Mouse (Mus musculus): ENCODE measurements around the gene Grm4.
A peak's percentile ranks its signal among the peaks of the same experiment; 100 is the strongest.

The Grm4 gene

DNA sequence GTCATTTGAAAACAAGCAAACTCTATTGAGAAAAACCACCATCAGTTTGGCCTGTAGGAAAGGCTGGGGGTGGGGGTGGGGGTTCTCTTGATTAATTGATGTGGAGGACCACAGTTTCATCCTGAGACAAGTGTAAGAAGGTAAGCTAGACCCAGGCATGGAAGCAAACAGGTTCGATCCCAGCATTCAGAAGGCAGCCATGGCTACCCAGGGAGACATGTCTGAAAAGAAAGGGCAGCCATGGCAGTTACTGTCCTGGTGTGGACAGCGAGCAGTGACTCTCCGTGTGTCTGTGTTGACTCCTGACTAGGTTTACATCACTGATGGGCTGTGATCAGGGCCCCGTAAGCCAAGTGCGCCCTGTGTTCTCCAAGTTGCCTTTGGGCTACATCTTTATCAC is at the start of gene Grm4:
Gene Grm4, minus strand, starts transcription at position 101 of the 400 bp plus-strand sequence.
- no peak for DNase-seq

DNA sequence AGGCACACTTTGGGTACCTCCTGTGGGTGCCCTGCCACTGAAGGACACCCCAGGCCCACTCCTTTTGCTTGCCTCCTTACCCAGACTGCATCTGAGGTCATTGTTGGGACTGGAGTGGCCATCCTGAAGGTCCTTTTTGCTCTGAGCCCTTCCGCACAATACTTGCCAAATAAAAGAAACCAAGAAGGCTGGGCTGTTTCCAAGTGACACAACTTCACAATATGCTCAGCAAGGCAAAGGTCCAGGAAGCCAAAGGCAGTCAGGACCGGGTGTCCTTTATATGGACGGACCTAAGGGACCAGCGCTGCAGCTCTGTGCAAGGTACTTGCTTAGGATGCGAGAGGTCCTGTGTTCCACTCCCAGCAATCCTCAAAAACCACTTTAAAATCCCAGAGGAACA is 47.0 kb upstream of the Grm4 start:
- no peak for DNase-seq

DNA sequence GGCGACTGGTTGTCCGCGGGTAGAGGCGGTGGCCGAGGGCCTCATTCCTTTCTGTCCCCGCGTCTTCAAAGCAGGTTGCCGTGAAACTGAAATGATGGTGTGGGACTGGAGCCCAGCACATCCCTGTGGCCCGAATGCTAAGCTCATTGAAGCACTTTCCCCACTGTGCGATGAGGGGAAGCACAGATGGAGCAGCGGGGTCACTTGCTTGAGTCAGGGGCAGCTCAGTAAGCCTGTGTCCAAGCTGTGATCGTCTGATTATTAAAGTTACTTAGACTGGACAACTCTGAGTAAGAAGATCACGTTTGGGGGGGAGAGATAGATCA is 44.7 kb upstream of the Grm4 start:
- DNase-seq = no peak

DNA sequence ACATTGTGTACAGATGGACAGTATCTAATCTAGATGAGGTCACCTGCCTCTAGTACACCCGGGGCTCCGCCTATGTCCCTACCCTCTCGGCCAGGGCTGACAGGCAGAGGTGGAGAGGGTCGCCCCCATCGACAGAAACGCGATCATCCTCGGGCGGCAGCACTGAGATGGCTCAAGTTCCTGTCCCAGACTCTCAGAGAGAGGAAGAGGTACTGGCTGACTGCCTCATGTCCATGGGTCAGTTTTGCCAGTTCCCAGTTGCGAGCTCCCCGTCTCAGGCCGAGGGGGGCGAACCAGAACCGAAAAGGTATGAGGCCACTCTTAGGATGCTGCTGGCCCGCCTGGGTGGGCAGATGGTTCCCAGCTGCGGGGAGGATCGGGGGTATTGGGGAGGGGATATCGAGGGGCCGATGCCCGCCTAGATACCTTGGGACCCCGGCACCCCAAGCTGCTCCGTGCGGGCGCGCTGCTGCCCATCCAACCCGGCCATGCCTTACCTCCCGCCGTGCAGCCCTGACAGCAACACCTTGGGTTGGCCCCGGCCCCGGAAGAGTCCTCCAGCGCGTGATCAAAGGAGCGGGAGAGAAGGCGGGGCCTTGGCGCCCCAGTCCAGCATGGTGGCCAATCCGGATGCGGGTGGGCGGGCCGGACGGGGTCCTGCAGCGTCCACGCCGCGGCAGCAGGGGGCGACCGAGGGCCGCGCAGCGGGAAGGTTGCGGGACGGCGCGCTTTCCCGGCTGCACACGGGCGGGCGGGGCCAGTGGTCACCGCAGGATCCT is 44.1 kb upstream of the Grm4 start, which contains the start of gene AI413582:
Gene AI413582, minus strand, starts transcription at position 594 of the 779 bp plus-strand sequence.
- DNase-seq = peak; percentile 95

DNA sequence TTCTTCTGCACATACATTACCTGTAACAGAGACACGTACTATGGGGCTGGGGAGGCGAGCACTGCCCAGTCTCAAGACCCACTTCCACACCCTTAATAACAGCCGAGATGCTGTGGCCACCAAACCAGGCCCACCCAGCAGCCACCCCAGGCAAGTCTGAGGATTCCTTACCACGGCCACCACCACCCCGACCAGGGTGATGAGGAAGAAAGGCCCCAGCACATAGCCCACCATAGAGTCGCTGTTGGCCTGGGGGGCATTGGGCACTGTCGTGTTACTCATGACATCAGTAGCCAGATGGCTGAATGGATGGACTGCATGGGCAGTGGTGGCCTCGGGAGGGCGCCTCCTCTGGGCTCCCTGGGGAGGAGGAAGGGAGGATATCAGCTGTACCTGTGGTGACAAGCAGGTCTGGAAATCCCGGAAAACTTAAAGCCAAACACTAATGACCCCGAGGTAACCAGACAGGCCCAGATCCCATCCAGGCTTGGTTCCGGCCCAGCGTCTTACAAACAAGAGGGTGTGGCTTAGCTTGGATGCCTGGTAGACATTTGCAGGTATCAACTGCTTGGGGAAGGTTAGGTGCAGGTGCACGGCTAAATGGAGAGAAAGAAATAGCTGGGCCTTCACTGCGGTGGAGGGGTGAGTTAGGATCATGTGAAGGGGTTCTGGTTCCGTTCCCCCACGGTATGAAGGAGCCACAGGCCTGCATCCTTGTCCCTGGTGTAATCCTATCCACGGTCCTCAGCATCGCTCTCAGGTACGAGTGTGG is 43.4 kb upstream of the Grm4 start:
- DNase-seq = peak; percentile 52

DNA sequence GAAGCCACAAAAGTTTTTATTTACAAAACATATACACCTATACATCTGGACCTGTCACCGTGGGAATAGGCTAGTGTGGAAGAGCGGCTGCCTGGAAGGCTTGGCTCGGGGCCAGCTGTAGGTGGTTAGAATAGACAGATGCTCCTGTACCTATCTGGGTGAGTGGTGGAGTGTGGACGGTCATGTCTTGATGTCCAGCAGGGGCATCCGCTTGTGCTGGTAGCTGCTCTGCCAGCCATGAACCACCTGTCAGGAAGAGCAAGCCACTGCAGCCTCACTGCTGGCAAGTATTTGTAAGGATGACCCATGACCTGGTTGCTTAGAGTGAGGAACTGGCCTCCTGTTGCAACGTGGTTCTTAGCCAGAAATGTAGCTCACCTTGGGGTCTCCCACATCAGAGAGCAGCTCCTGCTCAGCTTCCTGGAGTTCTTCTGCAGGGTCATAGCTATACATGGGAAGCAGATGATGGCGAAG is 42.6 kb upstream of the Grm4 start:
- DNase-seq = no peak

DNA sequence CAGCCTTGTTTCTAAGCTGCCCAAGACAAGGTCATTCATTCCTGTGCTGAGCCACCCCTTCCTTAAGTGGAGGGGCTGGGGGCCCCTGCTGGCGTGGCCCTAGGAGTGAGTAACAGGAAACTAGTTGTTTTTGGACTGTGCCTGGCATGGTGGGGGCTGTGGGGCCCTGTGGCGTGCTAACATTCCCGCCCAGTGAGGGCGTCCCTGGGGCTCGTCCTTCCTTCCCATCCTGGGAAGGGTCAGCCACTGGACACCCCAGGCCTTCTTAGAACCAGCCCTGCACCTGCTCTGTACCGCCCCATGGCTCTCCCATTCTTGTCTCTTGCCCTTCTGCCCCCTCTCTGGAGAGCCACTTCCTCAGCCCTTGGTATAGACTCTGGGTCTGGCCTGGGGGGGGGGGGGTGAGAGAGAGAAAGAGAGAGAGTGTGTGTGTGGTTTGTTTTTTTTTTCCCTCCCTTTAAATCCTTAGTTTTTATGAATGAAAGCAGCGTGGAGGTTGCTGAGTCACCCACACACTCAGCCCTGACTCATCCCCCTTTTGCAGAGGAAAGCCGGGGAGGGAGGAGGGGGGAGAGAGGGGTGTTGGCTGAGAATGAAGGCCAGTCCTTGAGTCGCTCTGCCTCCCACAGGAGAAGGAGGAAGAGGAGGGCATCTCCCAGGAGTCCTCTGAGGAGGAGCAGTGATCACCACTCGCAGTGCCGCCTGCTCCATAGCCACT is 40.8 kb upstream of the Grm4 start:
- no peak for DNase-seq

DNA sequence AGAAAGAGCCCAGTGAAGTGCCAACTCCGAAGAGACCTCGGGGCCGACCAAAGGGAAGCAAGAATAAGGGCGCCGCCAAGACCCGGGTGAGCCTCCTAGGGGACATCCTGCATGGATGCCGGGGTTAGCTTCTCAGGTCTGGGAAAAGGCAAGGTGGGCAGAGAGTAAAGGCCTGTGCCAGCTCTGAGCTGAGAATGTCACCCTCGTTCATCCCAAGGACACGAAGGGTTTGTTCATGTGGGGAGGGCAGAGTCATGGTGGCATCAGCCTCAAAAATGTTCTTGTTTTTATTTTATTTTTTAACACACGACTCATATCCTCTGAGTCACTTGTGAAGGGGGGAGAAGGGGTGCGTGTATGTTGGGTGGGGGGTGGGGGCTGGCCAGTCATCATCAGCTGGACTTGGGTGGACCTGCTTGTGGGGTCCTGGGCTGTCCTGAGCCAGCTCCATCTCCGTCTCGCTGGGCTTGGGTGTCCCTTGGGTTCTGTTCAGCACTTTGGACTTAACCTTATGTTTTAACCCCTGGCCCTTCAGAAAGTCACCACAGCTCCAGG is 39.8 kb upstream of the Grm4 start:
- DNase-seq = no peak

DNA sequence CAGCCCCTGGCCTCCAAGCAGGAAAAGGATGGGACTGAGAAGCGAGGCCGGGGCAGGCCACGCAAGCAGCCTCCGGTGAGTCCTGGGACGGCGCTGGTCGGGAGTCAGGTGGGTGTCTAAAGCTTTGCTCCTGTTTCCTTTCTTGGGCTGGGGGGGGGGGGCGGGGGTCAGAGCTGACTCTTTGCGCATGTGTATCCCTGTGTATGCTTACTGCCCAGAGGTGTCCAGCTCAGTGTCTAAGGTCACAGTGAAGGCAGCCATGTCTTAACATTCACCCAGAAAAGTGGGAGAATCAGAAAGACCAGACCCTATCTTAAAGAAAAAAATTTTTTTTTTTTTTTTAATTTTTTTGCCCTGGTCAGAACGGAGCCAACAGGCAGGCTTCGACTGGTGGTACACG is 38.4 kb upstream of the Grm4 start:
- no peak for DNase-seq

DNA sequence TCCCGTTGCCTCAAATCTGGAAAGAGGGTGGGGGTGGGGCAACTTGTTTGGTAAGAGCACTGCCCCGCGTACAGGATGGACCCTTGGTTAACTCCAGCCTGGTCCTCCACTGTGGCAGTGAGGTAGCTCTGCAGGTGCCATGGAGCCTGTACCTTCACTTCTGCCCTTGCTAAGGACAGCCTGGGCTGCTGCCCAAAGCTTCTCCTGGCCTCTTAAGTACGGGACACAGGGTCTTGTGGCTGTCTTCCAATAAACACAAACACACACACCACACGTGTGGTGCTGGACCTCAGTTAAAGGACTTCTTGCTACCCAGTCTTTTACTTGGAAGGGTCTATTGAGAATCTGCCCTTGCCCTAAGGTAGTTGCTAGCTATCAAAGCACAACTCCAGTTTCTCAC is 37.6 kb upstream of the Grm4 start:
- DNase-seq = no peak

DNA sequence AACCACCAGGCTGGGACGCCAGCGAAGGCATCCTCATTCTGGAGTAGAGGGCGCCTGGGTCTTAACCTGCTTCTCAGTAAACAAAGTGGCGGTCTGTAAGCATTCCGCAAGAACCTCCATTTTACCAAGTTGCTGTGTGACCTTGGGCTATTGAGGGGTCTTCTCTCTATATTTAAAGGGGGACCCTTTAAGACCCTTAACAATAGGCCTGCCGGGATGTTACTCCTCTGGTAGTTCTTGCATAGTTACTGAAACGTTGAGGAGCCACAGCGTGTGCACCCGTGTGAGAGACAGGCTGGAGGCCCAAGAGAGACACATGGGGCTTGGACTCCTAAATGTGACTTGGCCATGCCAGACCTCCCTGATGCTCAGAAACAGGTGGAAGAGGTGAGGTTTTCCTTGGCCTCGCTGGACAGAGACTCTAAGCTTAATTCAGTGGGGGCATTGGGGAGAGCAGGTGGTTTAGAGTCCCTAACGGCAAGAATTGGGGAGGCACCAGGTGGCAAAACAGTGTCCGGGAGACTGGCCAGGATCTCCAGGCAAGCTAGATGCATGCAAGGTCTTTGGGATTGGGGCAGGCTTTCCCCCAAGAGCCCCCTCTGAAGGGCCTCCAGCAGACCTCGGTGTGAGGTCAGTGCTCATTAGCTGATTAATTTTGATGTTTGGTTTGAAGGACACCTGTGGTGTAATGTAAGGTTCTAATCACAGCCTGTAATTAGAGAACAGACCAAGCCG is 36.9 kb upstream of the Grm4 start:
- peak; percentile 32 for DNase-seq

DNA sequence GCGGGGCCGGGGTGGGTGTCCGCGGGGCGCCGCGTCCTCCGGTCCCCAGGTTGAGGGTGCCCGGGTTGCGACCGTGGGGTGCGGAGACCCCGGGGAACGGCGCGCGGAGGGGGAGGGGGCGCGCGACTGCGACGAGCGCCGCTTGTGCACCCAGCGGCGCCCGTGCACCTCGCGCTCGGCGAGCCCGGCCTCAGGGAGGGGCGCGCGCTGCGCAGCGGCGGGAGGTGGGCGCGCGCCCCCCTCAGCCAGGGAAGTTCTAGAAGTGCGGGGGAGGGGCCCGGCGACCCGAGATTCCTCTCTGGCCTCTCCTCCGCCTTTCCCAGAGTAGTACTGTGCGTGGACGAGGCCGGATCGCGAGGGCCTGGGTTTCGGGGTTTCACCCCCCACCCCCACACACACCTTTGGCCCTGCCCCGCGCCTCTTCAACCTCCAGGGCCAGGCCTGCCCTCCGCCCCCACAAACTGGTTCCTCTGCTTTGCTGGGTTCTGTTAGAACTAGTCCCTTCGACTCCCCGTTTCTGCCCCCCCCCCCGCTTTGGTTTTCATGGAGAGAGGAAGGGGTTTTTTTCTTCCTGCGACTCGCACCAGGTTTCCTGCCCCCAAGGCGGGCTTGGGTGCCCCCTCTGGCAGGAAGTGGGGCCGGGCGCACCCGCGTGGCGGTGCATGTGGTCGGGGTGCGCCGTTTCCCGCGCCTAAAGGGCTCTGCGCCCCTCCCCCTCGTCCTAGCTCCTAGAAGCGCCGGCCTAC is 36.2 kb upstream of the Grm4 start:
- DNase-seq = peak; percentile 88

DNA sequence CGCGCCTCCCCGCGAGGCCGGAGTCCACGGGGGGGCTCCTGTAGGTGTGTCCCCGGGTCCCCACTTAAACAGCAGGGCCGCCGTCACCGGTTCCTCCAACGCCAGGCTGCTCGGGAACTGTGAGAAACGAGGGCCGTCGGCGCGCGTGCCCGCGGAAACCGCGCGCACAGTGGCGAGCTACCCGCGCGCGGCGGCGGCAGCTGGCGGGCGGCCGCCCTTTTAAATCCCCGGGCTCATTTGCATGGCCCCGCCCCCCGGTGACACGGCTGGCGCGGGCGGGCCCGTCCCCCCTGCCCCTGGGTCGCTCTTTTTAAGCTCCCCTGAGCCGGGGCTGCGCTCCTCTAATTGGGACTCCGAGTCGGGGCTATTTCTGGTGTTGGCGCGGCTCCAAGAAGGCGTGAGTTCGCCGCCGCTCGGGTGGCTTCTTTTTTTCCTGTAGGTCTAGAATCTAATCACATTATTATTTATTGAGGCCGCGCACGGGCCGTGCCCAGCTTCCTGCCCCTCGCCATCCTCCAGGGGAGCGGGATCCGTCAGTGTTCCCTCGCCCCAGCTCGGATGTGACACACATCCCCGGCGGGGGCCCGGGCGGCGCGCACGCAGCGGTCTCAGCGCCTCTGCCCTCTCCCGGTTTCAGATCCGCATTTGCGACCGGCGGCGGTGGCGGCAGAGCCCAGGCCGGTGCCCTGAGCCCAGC is 35.3 kb upstream of the Grm4 start, which contains the start of gene Hmga1:
Gene Hmga1, plus strand, starts transcription at position 183 of the 697 bp plus-strand sequence.
- DNase-seq = peak; percentile 97

DNA sequence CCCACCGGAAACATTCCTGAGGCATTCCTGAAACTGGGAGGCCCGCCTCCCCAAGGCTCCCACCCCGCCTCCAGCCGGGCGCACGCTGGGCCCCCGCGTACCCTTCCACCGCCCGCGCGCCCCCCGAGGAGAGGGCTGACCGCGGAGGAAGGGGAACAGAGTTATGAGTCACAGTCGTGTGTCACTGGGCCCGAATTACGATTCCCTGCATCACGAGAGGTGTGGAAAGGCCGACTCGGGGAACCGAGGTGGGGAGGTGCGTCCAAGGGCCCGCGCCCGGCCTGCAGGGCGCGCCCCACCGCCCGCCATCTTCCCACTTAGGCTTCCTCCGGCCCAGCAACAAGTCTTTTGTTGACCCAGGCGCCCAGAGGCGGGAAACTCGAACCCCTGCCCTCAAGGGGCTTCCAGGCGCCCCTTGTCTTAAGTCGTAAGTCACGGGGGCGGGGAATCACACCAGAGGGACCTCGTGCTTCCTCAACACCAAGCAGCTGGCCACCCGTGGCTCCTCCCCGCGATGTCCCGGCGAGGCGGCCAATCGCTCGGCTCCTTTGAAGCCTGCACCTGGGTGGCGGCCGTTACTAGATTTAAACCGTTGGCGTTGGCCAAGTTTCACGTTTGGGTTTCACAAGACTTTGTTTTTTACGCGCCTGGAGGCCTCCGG is 34.4 kb upstream of the Grm4 start:
- peak; percentile 96 for DNase-seq

DNA sequence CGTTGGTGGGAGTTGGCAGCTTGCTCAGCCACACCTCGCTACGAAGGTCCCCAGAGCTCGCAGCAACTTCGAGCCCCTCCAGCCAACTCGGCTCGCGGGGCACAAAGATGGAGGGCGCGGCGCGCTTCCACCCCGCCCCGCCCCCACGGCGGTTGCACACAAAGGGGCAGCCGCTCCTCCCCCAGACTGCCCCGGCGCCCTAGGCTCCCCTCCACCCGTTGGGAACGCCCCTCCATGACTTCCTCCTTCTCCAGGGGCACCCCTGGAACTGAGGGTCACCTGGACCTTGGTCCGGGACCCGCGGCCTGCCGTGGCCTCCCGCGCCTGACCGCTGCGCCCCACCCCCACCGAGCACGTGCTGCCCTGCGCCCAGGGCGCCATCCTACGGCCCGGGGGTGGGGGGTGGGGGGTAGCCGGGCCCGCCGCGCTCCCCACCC is 33.9 kb upstream of the Grm4 start:
- peak; percentile 93 for DNase-seq

DNA sequence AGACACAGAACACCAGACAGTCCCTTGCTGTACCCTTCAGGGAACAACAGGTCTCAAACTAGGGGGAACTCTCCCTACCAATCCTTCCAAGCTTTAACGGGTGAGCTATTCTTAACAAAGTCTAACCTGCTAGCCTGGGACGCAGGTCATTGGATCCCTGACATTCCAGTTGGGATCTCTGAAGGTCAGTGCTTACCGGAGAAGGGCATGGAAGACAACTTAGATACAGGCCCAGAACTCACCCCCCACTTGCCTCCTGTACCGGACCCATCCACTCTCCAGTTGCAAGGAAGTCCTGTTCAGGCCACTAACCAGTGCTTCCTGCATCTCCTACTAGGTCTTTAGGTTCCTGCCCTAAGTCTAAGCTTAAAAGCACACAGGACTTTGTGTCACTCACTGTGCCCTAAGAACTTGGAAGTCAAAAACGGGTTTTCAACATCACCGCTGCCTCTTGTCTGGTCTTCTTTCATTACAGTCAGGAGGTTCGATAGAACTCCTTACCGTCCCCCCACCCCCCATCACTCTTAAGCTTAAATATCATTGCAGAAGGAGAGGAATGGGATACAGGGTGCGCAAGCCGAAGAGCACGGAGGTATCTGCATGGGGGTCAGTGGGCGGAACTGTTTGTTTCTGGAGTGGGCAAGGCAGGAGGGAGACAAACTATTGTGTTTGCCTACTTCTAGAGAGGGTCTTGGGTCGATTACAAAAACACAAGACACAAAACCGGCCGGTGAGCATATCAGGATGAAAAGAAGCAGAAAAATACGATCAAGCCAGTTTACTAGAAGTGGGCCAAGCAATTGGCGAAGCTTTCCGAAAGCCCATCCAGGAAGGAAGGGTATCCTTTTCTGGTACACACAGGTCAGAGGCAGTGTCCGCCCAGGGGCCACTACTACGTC is 33.1 kb upstream of the Grm4 start:
- no peak for DNase-seq

DNA sequence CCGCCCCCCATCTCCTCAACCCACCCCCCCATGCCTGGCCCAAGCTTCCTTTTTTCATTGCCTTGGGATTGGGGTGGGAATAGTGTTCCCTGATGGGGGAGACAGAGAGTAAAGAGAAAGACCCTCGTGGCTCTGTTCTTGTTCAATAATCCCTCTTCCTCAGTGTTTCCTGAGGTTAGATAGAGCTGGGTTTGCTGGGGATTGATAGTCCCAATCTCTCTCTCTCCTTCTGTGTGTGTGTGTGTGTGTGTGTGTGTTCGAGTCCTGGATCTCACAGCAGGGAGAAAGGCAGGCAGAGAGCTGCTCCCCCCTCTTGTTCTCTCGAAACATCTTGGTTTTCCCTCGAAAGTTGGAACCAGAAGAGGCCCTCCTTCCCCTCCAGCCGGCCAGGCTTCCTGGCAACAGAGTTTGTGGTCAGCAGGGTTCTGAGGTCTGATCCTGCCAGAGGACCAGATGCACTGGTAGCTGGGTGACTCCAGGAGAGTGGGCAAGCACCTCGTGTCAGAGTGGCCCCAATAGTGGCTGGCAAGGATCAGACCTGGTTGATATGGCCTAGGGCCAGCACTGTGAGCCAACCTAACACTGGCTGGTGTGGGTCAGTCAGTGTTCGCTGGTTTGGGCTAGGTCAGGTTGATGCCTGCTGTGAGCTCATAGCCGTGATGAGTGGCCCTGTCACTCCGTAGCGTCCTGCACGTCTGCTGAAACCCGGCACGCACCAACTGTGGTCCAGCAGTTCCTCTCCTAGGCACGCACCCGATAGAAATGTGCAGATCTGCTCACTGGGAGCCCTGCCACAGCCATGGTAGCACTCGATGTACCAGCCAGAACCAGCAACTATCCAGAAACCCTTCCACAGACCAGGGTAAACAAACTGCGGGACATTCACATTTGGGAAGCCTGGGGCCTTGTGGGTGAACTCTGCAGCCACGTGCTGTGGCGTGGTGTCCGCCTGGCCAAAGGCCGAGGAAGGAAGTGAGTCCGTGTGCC is 31.3 kb upstream of the Grm4 start:
- DNase-seq = no peak

DNA sequence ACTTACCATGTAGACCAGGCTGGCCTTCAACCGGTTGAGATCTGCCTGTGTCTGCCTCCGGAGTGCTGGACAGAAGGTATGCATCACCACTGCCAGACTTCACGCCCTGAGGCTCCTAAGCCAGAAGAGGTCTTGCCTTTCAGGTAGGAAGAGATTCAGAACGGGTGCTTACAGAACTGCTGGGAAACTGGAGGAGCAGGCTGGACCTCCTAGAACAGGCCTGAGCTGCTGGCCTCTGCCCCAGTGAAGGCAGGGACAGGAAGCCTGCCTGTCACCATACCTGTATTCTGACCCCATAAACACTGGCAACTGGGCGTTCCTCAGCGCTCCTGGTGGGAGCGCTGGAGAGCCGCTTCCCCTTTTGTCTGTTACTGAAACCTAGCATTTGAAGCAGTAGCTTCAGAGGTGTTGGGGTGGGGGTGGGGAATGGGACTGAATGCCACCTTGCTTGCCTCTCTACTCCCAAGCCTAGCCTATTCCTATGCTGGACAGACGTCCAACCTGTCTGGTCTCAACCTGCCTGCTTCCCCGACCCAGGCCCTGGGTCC is 30.3 kb upstream of the Grm4 start:
- DNase-seq = no peak
